Mouse (Mus musculus) intestine, embryonic 14.5 days (tissue): ENCODE measurements at regions not wholly inside any gene's neighbourhood (a gene's known extent, or its start where the extent isn't known, plus 50 kb on each side); places are given as distances from the start of the nearest gene placed in this dataset.

Source experiments
- ATAC-seq: fragments of 200-750 bp; cut with Nextera tagmentation; replicated peaks from 2 replicates; pipeline ENCODE4 v1.8.0; 2017; ENCODE audit warnings: low read depth, moderate number of reproducible peaks, moderate TSS enrichment, moderate library complexity; ENCODE audit not compliant: low FRiP score, low TSS enrichment
- DNase-seq: peaks from one replicate; pipeline ENCODE4 v3.0.0-alpha.2; 2018; ENCODE audit warnings: low spot score
- H3K27ac ChIP-seq: fragments of 300-500 bp; sonication (generic); 2 replicates; pipeline ENCODE4 v1.5.1; 2014; ENCODE audit warnings: low read depth, mild to moderate bottlenecking, control low read depth
- H3K27me3 ChIP-seq: fragments of 300-500 bp; sonication (generic); replicated peaks from 2 replicates; pipeline ENCODE4 v1.6.1; 2014; ENCODE audit warnings: low read length, control low read depth; ENCODE audit not compliant: control insufficient read depth, insufficient read depth
- H3K36me3 ChIP-seq: fragments of 300-500 bp; sonication (generic); 2 replicates; pipeline ENCODE4 v1.6.1; 2014; ENCODE audit warnings: low read length, control low read depth; ENCODE audit not compliant: control insufficient read depth, insufficient read depth
- H3K4me1 ChIP-seq: fragments of 300-500 bp; sonication (generic); replicated peaks from 2 replicates; pipeline ENCODE4 v1.6.1; 2014; ENCODE audit warnings: low read length, control low read depth, mixed read lengths; ENCODE audit not compliant: control insufficient read depth, insufficient read depth
- H3K4me2 ChIP-seq: fragments of 300-500 bp; sonication (generic); 2 replicates; pipeline ENCODE4 v1.6.1; 2014; ENCODE audit warnings: low read length
- H3K4me3 ChIP-seq: fragments of 300-500 bp; sonication (generic); 2 replicates; pipeline ENCODE4 v1.5.1; 2014; ENCODE audit warnings: low read depth, low read length, control low read depth, mixed read lengths
- H3K9ac ChIP-seq: fragments of 300-500 bp; sonication (generic); 2 replicates; pipeline ENCODE4 v1.6.1; 2014; ENCODE audit warnings: mild to moderate bottlenecking, low read length
- H3K9me3 ChIP-seq: fragments of 300-500 bp; sonication (generic); 2 replicates; pipeline ENCODE4 v1.6.1; 2016; ENCODE audit warnings: low read length, control low read depth; ENCODE audit not compliant: control insufficient read depth
- WGBS: fragments of 180-500 bp; shearing (Covaris S2); extraction: QIAGEN DNeasy Blood & Tissue Kit; methylation state at CpG from one replicate; pipeline ENCODE4 v1.1.7; 2014; 5-methylcytosine and 5-hydroxymethylcytosine counted together

GRCm38 (mm10) chr14:46594151-46594550 is 166.2 kb upstream of the Cdkn3 start:
- Histone ChIP-seq H3K4me3 (no peak overlapping the region), H3K36me3 (no peaks in the 10 kb centered on the region), H3K4me1 (no peaks in the 10 kb centered on the region), H3K27ac (no peak overlapping the region), H3K9me3 (no peaks in the 10 kb centered on the region), H3K4me2 (no peak overlapping the region), H3K27me3 (no peaks in the 10 kb centered on the region), H3K9ac (no peak overlapping the region)
- DNase-seq (no peak), ATAC-seq (no peak)
- WGBS, result 73% methylated on average over 3 of the region's 3 CpGs

GRCm38 (mm10) chr14:46591753-46592359 is 168.5 kb upstream of the Cdkn3 start:
- Histone ChIP-seq H3K27me3 (no peaks in the 10 kb centered on the region), H3K27ac (no peak overlapping the region), H3K36me3 (no peaks in the 10 kb centered on the region), H3K4me1 (no peaks in the 10 kb centered on the region), H3K9ac (no peak overlapping the region), H3K4me3 (no peak overlapping the region), H3K9me3 (no peaks in the 10 kb centered on the region), H3K4me2 (no peak overlapping the region)
- DNase-seq, result no peak
- ATAC-seq, result no peak
- 55% methylated on average over 12 of the region's 12 CpGs for WGBS

- no peak for ATAC-seq
- Histone ChIP-seq H3K36me3 (no peaks in the 10 kb centered on the region), H3K27me3 (no peaks in the 10 kb centered on the region)
These were observed 169.1 kb upstream of the Cdkn3 start for GRCm38 (mm10) chr14:46591211-46591610.

GRCm38 (mm10) chr14:46586093-46586492 is 174.2 kb upstream of the Cdkn3 start:
- no peak for ATAC-seq
- 64% methylated on average over 11 of the region's 11 CpGs for WGBS

More at GRCm38 (mm10) chr14:46591211-46591610, 169.1 kb upstream of the Cdkn3 start:
- Histone ChIP-seq H3K4me3 (no peak overlapping the region), H3K4me1 (no peaks in the 10 kb centered on the region), H3K9me3 (no peaks in the 10 kb centered on the region), H3K9ac (no peak overlapping the region), H3K27ac (no peak overlapping the region), H3K4me2 (no peak overlapping the region)
- over 99% methylated on average over 3 of the region's 3 CpGs for WGBS
- no peak for DNase-seq

GRCm38 (mm10) chr14:46578051-46579000 is 182.0 kb upstream of the Cdkn3 start:
- DNase-seq (no peak), ATAC-seq (no peak)
- Histone ChIP-seq H3K4me1 (no peaks in the 10 kb centered on the region; the same call in 1 of the 2 replicates), H3K27ac (no peak overlapping the region), H3K36me3 (no peaks in the 10 kb centered on the region), H3K4me2 (no peak overlapping the region), H3K27me3 (no peaks in the 10 kb centered on the region), H3K4me3 (no peak overlapping the region), H3K9me3 (no peaks in the 10 kb centered on the region), H3K9ac (no peak overlapping the region)
- WGBS, result 77% methylated on average over 13 of the region's 13 CpGs

More at GRCm38 (mm10) chr14:46586093-46586492, 174.2 kb upstream of the Cdkn3 start:
- Histone ChIP-seq H3K4me3 (no peak overlapping the region), H3K27ac (no peak overlapping the region), H3K9me3 (no peaks in the 10 kb centered on the region), H3K36me3 (no peaks in the 10 kb centered on the region), H3K9ac (no peak overlapping the region), H3K4me2 (no peak overlapping the region), H3K4me1 (no peaks in the 10 kb centered on the region), H3K27me3 (no peaks in the 10 kb centered on the region)
- no peak for DNase-seq

- Histone ChIP-seq H3K27ac (no peak overlapping the region), H3K9ac (no peak overlapping the region), H3K4me1 (peaks cover under 1% of the 10 kb centered on the region; the same call in 1 of the 2 replicates), H3K27me3 (no peaks in the 10 kb centered on the region), H3K36me3 (no peaks in the 10 kb centered on the region), H3K4me3 (no peak overlapping the region), H3K4me2 (no peak overlapping the region), H3K9me3 (no peaks in the 10 kb centered on the region)
- WGBS, result 67% methylated on average over 4 of the region's 4 CpGs
- ATAC-seq (no peak), DNase-seq (no peak)
These were observed 184.5 kb upstream of the Cdkn3 start for GRCm38 (mm10) chr14:46575889-46576288.

- DNase-seq (no peak), ATAC-seq (no peak)
- WGBS, result 34% methylated on average over 3 of the region's 3 CpGs
- H3K4me2 ChIP-seq, result no peak overlapping the region
- H3K9ac ChIP-seq, result no peak overlapping the region
- no peaks in the 10 kb centered on the region for H3K27me3 ChIP-seq
- H3K4me3 ChIP-seq, result no peak overlapping the region
- H3K4me1 ChIP-seq, result peaks cover 2% of the 10 kb centered on the region; the same call in 1 of the 2 replicates
- H3K36me3 ChIP-seq, result no peaks in the 10 kb centered on the region
- no peak overlapping the region for H3K27ac ChIP-seq
- H3K9me3 ChIP-seq, result no peaks in the 10 kb centered on the region
These were observed 184.9 kb upstream of the Cdkn3 start for GRCm38 (mm10) chr14:46575414-46575813.

- Histone ChIP-seq H3K9me3 (no peaks in the 10 kb centered on the region), H3K9ac (no peak overlapping the region), H3K4me1 (peaks cover 13% of the 10 kb centered on the region), H3K4me3 (no peak overlapping the region), H3K27ac (no peak overlapping the region), H3K27me3 (no peaks in the 10 kb centered on the region), H3K36me3 (no peaks in the 10 kb centered on the region), H3K4me2 (no peak overlapping the region)
- ATAC-seq (no peak), DNase-seq (no peak)
- WGBS, result 26% methylated on average over 6 of the region's 6 CpGs
These were observed 182.9 kb upstream of the Bmp4 start for GRCm38 (mm10) chr14:46573401-46573800.
